Mouse (Mus musculus): ENCODE measurements around the gene Coq8b. TPM values are rescaled to one million over a fixed set of nuclear protein-coding genes. Genes with fewer than 3 reads are reported as not detected.

The Coq8b gene
- polyA plus RNA-seq, 1 experiment from 2014 or later: 22.3 TPM

DNA sequence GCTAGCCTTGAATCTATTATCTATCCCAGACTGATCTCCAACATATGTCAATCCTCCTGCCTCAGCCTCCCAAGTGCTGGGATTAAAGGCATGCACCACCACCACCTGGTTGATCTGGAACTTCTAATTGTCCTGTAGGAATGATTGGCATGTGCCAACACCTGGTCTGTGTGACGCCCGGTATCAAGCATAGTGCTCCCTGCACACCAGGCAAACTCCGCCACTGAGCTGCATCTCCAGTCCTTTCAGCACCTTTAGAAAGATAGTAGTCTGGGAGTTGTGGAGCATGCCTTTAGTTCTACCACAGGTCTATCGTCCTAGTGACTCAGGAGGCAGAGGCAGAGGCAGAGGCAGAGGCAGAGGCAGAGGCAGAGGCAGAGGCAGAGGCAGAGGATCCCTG lies 67.5 kb downstream of the Coq8b start:
- 0 out of 2 replicates have a peak, but pooled peaks cover 3% of the 10 kb centered on the region for H3K27me3 ChIP-seq
- H3K9ac ChIP-seq: no peak overlapping the region
- 87% methylated on average over 4 of the region's 4 CpGs for WGBS
- H3K36me3 ChIP-seq (ENCODE audit: poor library complexity, severe bottlenecking): no peaks in the 10 kb centered on the region
- no peaks in the 10 kb centered on the region for H3K9me3 ChIP-seq (replicated peaks)
- H3K4me2 ChIP-seq: no peak overlapping the region
- no peak for ATAC-seq
- H3K4me1 ChIP-seq: no peaks in the 10 kb centered on the region
- H3K4me3 ChIP-seq: no peak overlapping the region
- no peak overlapping the region for H3K27ac ChIP-seq

- Histone ChIP-seq H3K9me3 (replicated peaks) (no peaks in the 10 kb centered on the region), H3K9ac (no peak overlapping the region), H3K4me3 (no peak overlapping the region), H3K27me3 (0 out of 2 replicates have a peak, but pooled peaks cover 3% of the 10 kb centered on the region), H3K4me2 (no peak overlapping the region), H3K4me1 (no peaks in the 10 kb centered on the region), H3K36me3 (ENCODE audit: poor library complexity, severe bottlenecking) (no peaks in the 10 kb centered on the region), H3K27ac (no peak overlapping the region)
- 87% methylated on average over 5 of the region's 5 CpGs for WGBS
- ATAC-seq: no peak
Observed at GRCm38 (mm10) chr7:27300801-27301200, 68.0 kb downstream of the Coq8b start.

DNA sequence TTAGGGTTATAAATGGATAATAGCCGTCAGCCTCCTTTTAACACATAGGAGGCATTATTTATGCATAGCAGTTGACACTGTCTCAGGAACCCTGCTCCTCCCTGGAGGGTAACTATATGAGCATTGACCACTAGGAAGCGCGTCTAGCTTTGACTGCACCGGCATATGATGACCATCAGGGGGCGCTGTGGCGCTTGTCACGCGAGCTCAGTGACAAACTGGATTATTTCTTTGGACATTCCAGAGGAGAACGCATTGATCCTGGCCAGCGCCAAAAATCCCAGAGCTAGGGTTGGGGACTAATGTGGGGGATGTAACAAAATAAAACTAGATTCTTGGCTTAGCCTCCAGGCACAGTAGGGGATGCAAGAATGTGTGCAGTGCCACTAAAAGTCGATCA lies 69.3 kb downstream of the Coq8b start:
- 0 out of 2 replicates have a peak, but pooled peaks cover 3% of the 10 kb centered on the region for H3K27me3 ChIP-seq
- H3K9ac ChIP-seq: no peak overlapping the region
- 9% methylated on average over 11 of the region's 11 CpGs for WGBS
- H3K27ac ChIP-seq: no peak overlapping the region
- no peaks in the 10 kb centered on the region for H3K9me3 ChIP-seq (replicated peaks)
- no peaks in the 10 kb centered on the region for H3K4me1 ChIP-seq
- H3K36me3 ChIP-seq (ENCODE audit: poor library complexity, severe bottlenecking): no peaks in the 10 kb centered on the region
- H3K4me3 ChIP-seq: no peak overlapping the region
- no peak for ATAC-seq
- H3K4me2 ChIP-seq: no peak overlapping the region

DNA sequence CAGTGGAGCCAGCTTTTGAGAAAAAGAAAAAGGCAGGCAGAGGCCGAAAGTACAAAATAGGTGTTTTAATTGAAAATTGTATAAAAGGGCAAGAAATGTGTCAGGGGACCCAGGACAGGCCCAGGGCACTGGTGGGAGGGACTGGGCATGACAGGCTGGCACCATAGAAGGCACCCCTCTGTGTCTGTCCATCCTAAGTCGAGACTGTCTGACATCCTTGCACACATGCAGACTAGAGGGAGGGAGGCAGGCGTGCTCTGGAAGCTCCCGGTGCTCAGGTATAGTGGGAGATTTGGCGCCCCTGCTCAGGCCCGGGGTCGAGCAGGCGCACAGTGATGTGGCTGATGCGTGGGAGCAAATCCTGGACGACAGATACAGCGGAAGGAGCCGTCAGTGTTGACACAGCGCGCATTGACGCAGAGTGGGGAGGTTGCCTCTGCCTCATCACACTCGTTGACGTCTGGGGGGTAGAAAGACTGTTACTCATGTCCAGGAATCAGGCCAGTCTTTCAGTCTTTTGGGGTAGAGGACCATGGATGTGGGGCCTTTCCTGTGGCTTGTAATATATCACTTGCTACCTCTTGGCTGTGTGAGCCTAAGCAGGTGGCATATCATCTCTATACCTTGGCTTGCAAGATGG lies 72.4 kb downstream of the Coq8b start:
- peaks cover 6% of the 10 kb centered on the region for H3K4me1 ChIP-seq
- no peak for ATAC-seq
- H3K27me3 ChIP-seq: 0 out of 2 replicates have a peak, but pooled peaks cover 11% of the 10 kb centered on the region
- H3K4me2 ChIP-seq: no peak overlapping the region
- H3K4me3 ChIP-seq: no peak overlapping the region
- H3K9me3 ChIP-seq (replicated peaks): no peaks in the 10 kb centered on the region
- WGBS: 91% methylated on average over 17 of the region's 17 CpGs
- H3K27ac ChIP-seq: no peak overlapping the region
- no peaks in the 10 kb centered on the region for H3K36me3 ChIP-seq (ENCODE audit: poor library complexity, severe bottlenecking)
- no peak overlapping the region for H3K9ac ChIP-seq

GRCm38 (mm10) chr7:27306161-27307160 lies 73.6 kb downstream of the Coq8b start:
- H3K4me2 ChIP-seq: no peak overlapping the region
- 0 out of 2 replicates have a peak, but pooled peaks cover 16% of the 10 kb centered on the region for H3K27me3 ChIP-seq
- no peak overlapping the region for H3K9ac ChIP-seq
- H3K4me3 ChIP-seq: no peak overlapping the region
- H3K9me3 ChIP-seq (replicated peaks): no peaks in the 10 kb centered on the region
- no peak for ATAC-seq
- H3K27ac ChIP-seq: no peak overlapping the region
- 80% methylated on average over 24 of the region's 24 CpGs for WGBS
- no peaks in the 10 kb centered on the region for H3K36me3 ChIP-seq (ENCODE audit: poor library complexity, severe bottlenecking)
- peaks cover 17% of the 10 kb centered on the region for H3K4me1 ChIP-seq

DNA sequence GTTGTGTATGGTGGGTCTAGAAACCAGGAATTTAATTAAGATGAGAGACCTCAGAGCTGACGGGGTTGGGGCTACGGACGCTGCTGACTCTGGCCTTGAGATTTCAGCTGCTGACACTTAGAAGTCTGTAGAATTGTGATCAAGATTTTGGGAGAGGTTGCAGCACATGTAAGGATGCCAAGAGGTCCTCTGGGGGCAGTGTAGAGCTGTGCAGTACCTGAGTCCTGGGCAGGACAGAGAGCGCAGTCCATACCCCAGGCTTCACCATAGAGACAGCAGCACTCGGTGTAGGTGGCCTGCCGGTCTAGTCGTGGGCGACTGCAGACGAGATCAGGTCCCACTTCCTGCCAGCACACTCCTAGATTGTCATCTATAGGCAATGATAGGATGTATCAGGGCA lies 74.7 kb downstream of the Coq8b start:
- Histone ChIP-seq H3K4me3 (no peak overlapping the region), H3K27ac (no peak overlapping the region), H3K4me1 (peaks cover 17% of the 10 kb centered on the region), H3K9me3 (replicated peaks) (no peaks in the 10 kb centered on the region), H3K9ac (no peak overlapping the region), H3K36me3 (ENCODE audit: poor library complexity, severe bottlenecking) (no peaks in the 10 kb centered on the region), H3K27me3 (0 out of 2 replicates have a peak, but pooled peaks cover 13% of the 10 kb centered on the region), H3K4me2 (no peak overlapping the region)
- ATAC-seq: no peak
- WGBS: 60% methylated on average over 9 of the region's 9 CpGs

MicroRNAs encoded within 50 kb of the gene (microRNA counts, 519-probe panel; counts per million panel counts)
- 177 counts per million, percentile 53 among the panel's probes with 10 or more counts for microRNA mmu-miR-1191

Small RNA genes lying within 50 kb of the gene (microRNA-seq; reads per million reads assigned to microRNA genes)
- 4.8 reads per million, percentile 14 among the genes with 10 or more reads in this experiment for gene Mir1191

Other genes with a start within 250 kb of the Coq8b start
- not detected in 2 replicates for gene Cyp2a12, start 203.9 kb upstream of the Coq8b start, polyA plus RNA-seq (2015; fragmentation: Nextera tagmentation; extraction: Ambion mirVana)
- gene Cyp2f2, start 113.1 kb upstream of the Coq8b start, polyA plus RNA-seq (2015; fragmentation: Nextera tagmentation; extraction: Ambion mirVana): not detected in 2 replicates
- gene Cyp2t4, start 79.3 kb upstream of the Coq8b start, polyA plus RNA-seq (2015; fragmentation: Nextera tagmentation; extraction: Ambion mirVana): 0.17 TPM in 1 of 2 replicates, not detected in the other
- gene Egln2, start 66.2 kb upstream of the Coq8b start, polyA plus RNA-seq (2015; fragmentation: Nextera tagmentation; extraction: Ambion mirVana): 86.9 and 87.3 TPM in 2 replicates
- 77.4 and 80.0 TPM in 2 replicates for gene Rab4b, start 54.1 kb upstream of the Coq8b start, polyA plus RNA-seq (2015; fragmentation: Nextera tagmentation; extraction: Ambion mirVana)
- gene Gm21983, start 51.9 kb upstream of the Coq8b start, polyA plus RNA-seq (2015; fragmentation: Nextera tagmentation; extraction: Ambion mirVana): not detected in 2 replicates
- gene Mia, start 51.9 kb upstream of the Coq8b start, polyA plus RNA-seq (2015; fragmentation: Nextera tagmentation; extraction: Ambion mirVana): 4.3 and 6.2 TPM in 2 replicates
- gene BC024978, start 37.2 kb upstream of the Coq8b start, polyA plus RNA-seq (2015; fragmentation: Nextera tagmentation; extraction: Ambion mirVana): 4.2 and 4.4 TPM in 2 replicates
- gene Snrpa, start 36.8 kb upstream of the Coq8b start, polyA plus RNA-seq (2015; fragmentation: Nextera tagmentation; extraction: Ambion mirVana): 269 and 280 TPM in 2 replicates
- 4.6 and 5.4 TPM in 2 replicates for gene Itpkc, start 4.4 kb upstream of the Coq8b start, polyA plus RNA-seq (2015; fragmentation: Nextera tagmentation; extraction: Ambion mirVana)
- gene Numbl, start 25.4 kb downstream of the Coq8b start, polyA plus RNA-seq (2015; fragmentation: Nextera tagmentation; extraction: Ambion mirVana): 31.1 and 32.3 TPM in 2 replicates
- gene Ltbp4, start 104.7 kb downstream of the Coq8b start, polyA plus RNA-seq (2015; fragmentation: Nextera tagmentation; extraction: Ambion mirVana): 10.5 and 13.4 TPM in 2 replicates
- gene Shkbp1, start 123.0 kb downstream of the Coq8b start, polyA plus RNA-seq (2015; fragmentation: Nextera tagmentation; extraction: Ambion mirVana): 85.4 and 89.3 TPM in 2 replicates
- gene Gm20479, start 124.4 kb downstream of the Coq8b start, polyA plus RNA-seq (2015; fragmentation: Nextera tagmentation; extraction: Ambion mirVana): 0.62 TPM in 1 of 2 replicates, not detected in the other
- gene Sptbn4, start 214.7 kb downstream of the Coq8b start, polyA plus RNA-seq (2015; fragmentation: Nextera tagmentation; extraction: Ambion mirVana): 0.43 and 0.71 TPM in 2 replicates
- gene Blvrb, start 215.0 kb downstream of the Coq8b start, polyA plus RNA-seq (2015; fragmentation: Nextera tagmentation; extraction: Ambion mirVana): 16.8 and 17.3 TPM in 2 replicates
- gene Sertad3, start 240.7 kb downstream of the Coq8b start, polyA plus RNA-seq (2015; fragmentation: Nextera tagmentation; extraction: Ambion mirVana): 18.8 and 19.2 TPM in 2 replicates